Mouse (Mus musculus) limb, embryonic 12.5 days (tissue): ENCODE results near the gene Pikfyve. TPM values are rescaled to one million over a fixed set of nuclear protein-coding genes. Genes with fewer than 3 reads are reported as not detected.
"Not testable (repeated sequence)": the region's sequence is repeated elsewhere in the genome, so short reads cannot be mapped to it uniquely, and the experiment has no call there.

Experiments used
- ATAC-seq: fragments of 200-750 bp; cut with Nextera tagmentation; 2 replicates; pipeline ENCODE4 v1.8.0; 2017; ENCODE audit warnings: low read depth, moderate TSS enrichment; ENCODE audit not compliant: insufficient number of reproducible peaks, insufficient read depth, low FRiP score, low TSS enrichment
- H3K27ac ChIP-seq: fragments of 300-500 bp; sonication (generic); 2 replicates; pipeline ENCODE4 v1.5.1; 2016; ENCODE audit warnings: mild to moderate bottlenecking, moderate library complexity
- H3K27me3 ChIP-seq: fragments of 300-500 bp; sonication (generic); 2 replicates; pipeline ENCODE4 v1.6.1; 2016; ENCODE audit warnings: mild to moderate bottlenecking, moderate library complexity
- H3K36me3 ChIP-seq: fragments of 300-500 bp; sonication (generic); 2 replicates; pipeline ENCODE4 v1.6.1; 2016; ENCODE audit warnings: mild to moderate bottlenecking, moderate library complexity
- H3K4me1 ChIP-seq: fragments of 300-500 bp; sonication (generic); replicated peaks from 2 replicates; pipeline ENCODE4 v1.6.1; 2016
- H3K4me2 ChIP-seq: fragments of 300-500 bp; sonication (generic); 2 replicates; pipeline ENCODE4 v1.6.1; 2016; ENCODE audit warnings: mild to moderate bottlenecking, moderate library complexity
- H3K4me3 ChIP-seq: fragments of 300-500 bp; sonication (generic); replicated peaks from 2 replicates; pipeline ENCODE4 v1.5.1; 2016; ENCODE audit warnings: mild to moderate bottlenecking
- H3K9ac ChIP-seq: fragments of 300-500 bp; sonication (generic); replicated peaks from 2 replicates; pipeline ENCODE4 v1.6.1; 2016; ENCODE audit warnings: mild to moderate bottlenecking, moderate library complexity
- H3K9me3 ChIP-seq: fragments of 300-500 bp; sonication (generic); 2 replicates; pipeline ENCODE4 v1.6.1; 2016; ENCODE audit warnings: mild to moderate bottlenecking, moderate library complexity
- WGBS: fragments of 180-500 bp; shearing (Covaris S2); methylation state at CpG from one replicate; pipeline ENCODE4 v1.1.7; 2016; 5-methylcytosine and 5-hydroxymethylcytosine counted together
- polyA plus RNA-seq: library from polyadenylated mRNA; unstranded; fragments of >200 nt; fragmentation: Nextera tagmentation; extraction: Ambion mirVana; gene quantifications from 2 replicates; pipeline ENCODE4 v1.2.1, GENCODE M21; 2016

Gene Pikfyve
- polyA plus RNA-seq, 1 experiment from 2014 or later: 15.1 TPM

DNA sequence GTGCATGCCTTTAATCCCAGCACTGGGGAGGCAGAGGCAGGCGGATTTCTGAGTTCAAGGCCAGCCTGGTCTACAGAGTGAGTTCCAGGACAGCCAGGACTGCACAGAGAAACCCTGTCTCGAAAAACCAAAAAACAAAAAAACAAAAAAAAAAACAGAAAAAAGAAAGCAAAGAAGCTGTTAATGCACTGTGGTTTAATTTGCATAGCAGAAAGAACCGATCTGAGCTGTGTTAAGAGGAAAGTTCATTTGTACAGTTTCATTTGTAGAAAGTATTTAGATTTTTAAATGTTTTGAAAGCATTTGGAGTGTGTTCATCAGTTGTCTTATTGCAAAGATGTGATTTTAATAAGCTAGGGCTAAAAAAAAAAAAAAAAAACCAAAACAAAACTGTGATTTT, 43.3 kb downstream of the Pikfyve start:
- H3K27me3 ChIP-seq, H3K27ac ChIP-seq, ATAC-seq, H3K4me2 ChIP-seq, H3K4me1 ChIP-seq, H3K4me3 ChIP-seq, H3K9me3 ChIP-seq, H3K9ac ChIP-seq: not testable (repeated sequence)
- WGBS: 87% methylated on average over 3 of the region's 3 CpGs
- H3K36me3 ChIP-seq: peaks cover 34% of the 10 kb centered on the region

DNA sequence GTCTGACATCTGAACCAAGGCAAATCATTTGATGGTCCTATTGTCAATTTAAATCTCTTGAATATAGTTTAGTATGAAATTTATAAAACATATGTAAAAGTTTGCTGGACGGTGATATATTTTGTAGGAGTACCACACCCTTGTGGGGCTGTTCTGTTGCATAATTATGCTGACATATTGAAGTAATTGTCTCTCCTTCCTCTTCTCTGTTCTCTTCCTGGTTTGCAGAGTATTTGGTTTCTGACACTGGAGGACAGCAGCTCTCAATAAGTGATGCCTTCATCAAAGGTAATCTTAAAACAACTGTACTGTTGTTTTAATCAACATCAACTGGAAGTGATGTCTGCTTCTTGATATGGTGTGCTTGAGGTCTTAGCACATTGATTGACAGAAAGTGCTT, 44.1 kb downstream of the Pikfyve start:
- no peak overlapping the region for H3K4me3 ChIP-seq
- peaks cover 41% of the 10 kb centered on the region for H3K36me3 ChIP-seq
- no peak overlapping the region for H3K27ac ChIP-seq
- WGBS: 77% methylated on average over 1 of the region's 1 CpGs
- H3K4me2 ChIP-seq: no peak overlapping the region
- no peak overlapping the region for H3K9ac ChIP-seq
- H3K27me3 ChIP-seq: no peaks in the 10 kb centered on the region
- H3K9me3 ChIP-seq: no peaks in the 10 kb centered on the region
- ATAC-seq: no peak
- H3K4me1 ChIP-seq: no peaks in the 10 kb centered on the region

DNA sequence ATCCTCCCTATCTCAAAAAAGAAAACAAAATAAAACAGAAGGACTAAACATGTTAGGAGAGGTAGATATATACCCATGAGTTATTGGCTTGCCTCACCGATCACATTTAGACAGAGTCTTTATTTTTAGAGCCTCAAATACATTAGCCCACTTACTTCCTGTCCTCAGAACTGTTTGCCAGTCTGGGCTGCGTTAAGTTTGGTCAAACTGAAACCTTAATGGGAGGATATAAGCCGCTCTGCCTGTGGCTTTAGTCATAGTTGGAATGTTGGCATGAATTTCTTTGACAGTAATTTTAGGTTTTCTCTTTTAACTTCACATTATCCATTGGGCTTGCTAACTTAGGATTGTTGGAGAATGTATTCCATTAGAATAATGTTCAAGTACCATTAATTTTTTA, 51.2 kb downstream of the Pikfyve start:
- no peaks in the 10 kb centered on the region for H3K27me3 ChIP-seq
- no peak for ATAC-seq
- H3K4me3 ChIP-seq: no peak overlapping the region
- no peak overlapping the region for H3K27ac ChIP-seq
- WGBS: 78% methylated on average over 3 of the region's 3 CpGs
- H3K36me3 ChIP-seq: peaks cover 28% of the 10 kb centered on the region
- H3K4me1 ChIP-seq: no peaks in the 10 kb centered on the region
- H3K9ac ChIP-seq: no peak overlapping the region
- no peak overlapping the region for H3K4me2 ChIP-seq
- no peaks in the 10 kb centered on the region for H3K9me3 ChIP-seq

DNA sequence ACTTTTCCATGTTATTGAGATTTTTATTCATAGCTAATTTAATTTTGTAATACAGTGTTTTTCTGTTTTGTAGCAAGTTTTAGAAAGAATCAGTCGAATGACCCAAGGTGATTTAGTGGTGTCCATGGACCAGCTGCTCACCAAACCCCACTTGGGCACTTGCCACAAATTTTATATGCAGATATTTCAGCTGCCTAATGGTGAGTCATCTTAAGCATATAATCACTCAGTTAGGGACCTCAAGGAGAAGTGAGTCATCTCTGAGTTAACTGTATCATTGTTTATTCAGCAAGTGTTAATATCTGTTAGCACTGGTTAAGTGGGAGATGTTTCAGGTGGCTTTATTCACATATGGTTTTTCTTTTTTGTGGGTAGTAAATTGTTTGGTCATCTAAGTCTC, 59.2 kb downstream of the Pikfyve start:
- no peak overlapping the region for H3K4me2 ChIP-seq
- no peaks in the 10 kb centered on the region for H3K4me1 ChIP-seq
- H3K9me3 ChIP-seq: no peaks in the 10 kb centered on the region
- H3K27me3 ChIP-seq: no peaks in the 10 kb centered on the region
- H3K4me3 ChIP-seq: no peak overlapping the region
- H3K36me3 ChIP-seq: peaks cover 24% of the 10 kb centered on the region
- 87% methylated on average over 1 of the region's 1 CpGs for WGBS
- no peak overlapping the region for H3K9ac ChIP-seq
- H3K27ac ChIP-seq: no peak overlapping the region
- ATAC-seq: no peak

DNA sequence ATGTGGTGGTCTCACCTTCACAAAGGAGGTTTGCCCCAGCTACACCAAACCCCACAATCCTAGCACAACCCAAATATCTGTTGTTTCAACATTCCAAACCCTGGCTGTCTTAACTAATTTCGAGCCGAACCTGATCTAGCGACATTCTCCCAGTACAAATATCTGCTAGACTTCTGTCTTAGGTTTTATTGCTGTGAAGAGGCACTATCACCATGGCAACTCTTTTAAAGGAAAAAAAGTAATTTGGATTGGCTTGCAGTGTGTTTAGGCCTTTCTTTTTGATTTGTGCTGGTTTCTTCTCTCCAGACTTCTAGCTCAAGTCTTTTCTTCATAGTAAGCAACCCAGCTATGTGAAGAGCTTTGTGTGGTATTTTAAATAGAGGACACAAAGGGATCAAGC, 94.0 kb downstream of the Pikfyve start:
- 67% methylated on average over 3 of the region's 3 CpGs for WGBS

DNA sequence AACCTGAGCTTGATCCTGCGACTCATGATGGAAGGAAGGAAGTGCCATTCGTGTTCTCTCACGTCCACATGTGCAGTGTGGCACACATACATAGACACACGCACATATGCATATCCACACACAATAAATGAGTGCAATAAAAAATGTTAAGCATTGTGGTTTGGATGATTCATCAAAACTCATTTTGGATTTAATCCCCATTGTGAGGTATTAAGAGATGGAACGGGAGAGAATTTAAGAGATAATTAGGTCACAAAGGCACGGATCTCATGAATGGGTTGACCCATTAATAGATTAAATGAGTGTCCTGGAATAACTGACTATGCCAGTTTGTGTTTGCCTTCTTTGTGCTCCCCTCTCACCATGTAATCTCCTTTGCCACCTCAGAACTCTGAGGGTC, 95.3 kb downstream of the Pikfyve start, which contains the start of gene Pth2r:
Gene Pth2r, plus strand, starts transcription at position 301 of the 400 bp plus-strand sequence.
- H3K4me1 ChIP-seq: no peaks in the 10 kb centered on the region
- H3K27me3 ChIP-seq: no peaks in the 10 kb centered on the region
- WGBS: 90% methylated on average over 6 of the region's 6 CpGs
- peaks cover 9% of the 10 kb centered on the region; the same call in 1 of the 2 replicates for H3K36me3 ChIP-seq
- H3K9ac ChIP-seq: no peak within 1 kb of the TSS
- H3K9me3 ChIP-seq: no peaks in the 10 kb centered on the region
- H3K4me3 ChIP-seq: no peak within 1 kb of the TSS
- no peak within 1 kb of the TSS for H3K27ac ChIP-seq
- no peak for ATAC-seq
- H3K4me2 ChIP-seq: no peak within 1 kb of the TSS

More for the DNA sequence above, 94.0 kb downstream of the Pikfyve start:
- Histone ChIP-seq H3K9me3 (no peaks in the 10 kb centered on the region), H3K27ac (no peak overlapping the region), H3K4me1 (no peaks in the 10 kb centered on the region), H3K4me3 (no peak overlapping the region), H3K36me3 (peaks cover 11% of the 10 kb centered on the region; the same call in 1 of the 2 replicates), H3K4me2 (no peak overlapping the region), H3K9ac (no peak overlapping the region), H3K27me3 (no peaks in the 10 kb centered on the region)
- no peak for ATAC-seq

DNA sequence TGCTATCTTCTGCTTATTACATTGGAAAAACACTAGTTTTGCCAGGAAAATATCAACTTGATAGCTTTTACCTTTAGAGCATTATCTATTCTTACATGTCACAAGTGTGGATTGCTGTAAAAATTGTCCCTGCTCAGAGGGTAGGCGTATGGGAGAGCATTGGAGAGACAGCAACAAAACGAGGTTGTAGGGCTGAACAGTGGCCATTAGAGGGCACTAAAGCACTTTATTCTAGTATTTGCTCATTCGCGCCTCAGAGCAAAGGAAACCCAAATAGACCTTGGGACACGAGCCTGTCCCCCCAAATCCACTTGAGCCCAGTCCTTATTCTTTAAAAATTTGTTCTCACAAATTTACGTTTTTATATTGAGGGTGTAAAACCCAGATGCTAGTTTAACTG, 96.3 kb downstream of the Pikfyve start:
- Histone ChIP-seq H3K27ac (no peak overlapping the region), H3K9ac (no peak overlapping the region)
- no peak for ATAC-seq

DNA sequence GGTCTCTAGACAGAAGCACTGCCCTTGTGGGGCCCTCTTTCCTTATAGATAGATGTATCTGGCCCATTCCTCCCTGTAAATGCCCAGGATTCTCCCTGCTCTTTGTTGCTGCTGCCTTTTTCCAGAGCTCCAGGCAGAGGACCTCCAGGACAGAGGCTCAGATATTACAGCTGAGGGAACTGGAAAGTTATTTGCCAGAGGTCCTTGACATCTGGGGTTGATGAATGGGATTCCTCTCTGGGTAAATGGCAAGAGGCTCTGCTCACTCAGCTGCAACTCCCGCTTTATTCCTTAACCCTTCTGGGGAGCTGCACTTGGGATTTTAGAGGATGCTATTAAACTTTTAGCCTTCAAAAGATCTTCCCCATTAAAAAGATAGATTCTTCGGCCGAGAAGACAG, 122.0 kb downstream of the Pikfyve start:
- no peak overlapping the region for H3K27ac ChIP-seq
- H3K4me3 ChIP-seq: no peak overlapping the region
- 69% methylated on average over 3 of the region's 3 CpGs for WGBS
- peaks cover 17% of the 10 kb centered on the region for H3K27me3 ChIP-seq
- no peak overlapping the region for H3K4me2 ChIP-seq
- no peak for ATAC-seq
- peaks cover 11% of the 10 kb centered on the region for H3K4me1 ChIP-seq
- H3K9me3 ChIP-seq: no peaks in the 10 kb centered on the region
- H3K9ac ChIP-seq: no peak overlapping the region
- H3K36me3 ChIP-seq: no peaks in the 10 kb centered on the region

More for the DNA sequence above, 96.3 kb downstream of the Pikfyve start:
- Histone ChIP-seq H3K4me2 (no peak overlapping the region), H3K9me3 (no peaks in the 10 kb centered on the region), H3K36me3 (peaks cover 6% of the 10 kb centered on the region; the same call in 1 of the 2 replicates), H3K4me3 (no peak overlapping the region), H3K27me3 (no peaks in the 10 kb centered on the region), H3K4me1 (no peaks in the 10 kb centered on the region)
- WGBS: 8% methylated on average over 6 of the region's 6 CpGs

DNA sequence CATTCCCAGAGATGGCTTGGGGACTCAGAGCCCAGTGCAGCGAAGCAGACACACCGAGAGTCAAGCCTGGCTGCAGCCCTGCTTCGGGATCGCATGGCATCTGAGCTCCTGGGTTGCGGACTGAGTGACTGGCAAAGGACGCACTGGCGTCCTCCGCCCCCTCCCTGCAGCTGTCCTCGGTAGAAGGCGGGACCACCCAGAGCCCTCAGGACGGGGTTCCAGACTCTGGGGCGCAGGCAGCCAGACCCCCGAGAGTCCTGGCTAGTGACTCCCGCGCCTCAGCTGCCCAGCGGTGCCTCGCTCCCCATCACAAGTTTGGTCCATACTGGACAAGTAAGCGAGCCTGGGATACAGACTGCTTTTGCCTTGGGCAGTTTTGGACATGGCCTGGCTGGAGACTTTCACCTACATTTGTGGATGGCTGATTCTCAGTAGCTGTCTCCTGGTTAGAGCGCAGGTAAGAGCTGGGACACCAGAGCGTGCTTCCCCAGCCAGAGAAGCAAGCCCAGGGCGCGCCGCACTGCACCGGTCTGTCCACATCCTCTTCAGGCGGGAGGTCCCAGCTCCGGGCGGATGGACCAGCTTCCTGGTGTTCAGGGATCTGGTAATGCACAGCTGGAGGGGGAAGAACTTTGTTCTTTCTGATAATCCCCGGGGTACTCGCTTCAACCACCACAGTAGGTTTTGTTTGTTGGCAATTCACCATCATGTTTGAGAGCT, 124.9 kb downstream of the Pikfyve start:
- 2% methylated on average over 29 of the region's 29 CpGs for WGBS
- peaks cover 11% of the 10 kb centered on the region for H3K4me1 ChIP-seq
- H3K9ac ChIP-seq: peak overlapping the region; percentile 51; the same call in 1 of the 2 replicates
- H3K27ac ChIP-seq: no peak overlapping the region
- H3K36me3 ChIP-seq: no peaks in the 10 kb centered on the region
- peaks cover 17% of the 10 kb centered on the region for H3K27me3 ChIP-seq
- peak overlapping the region; percentile 83 for H3K4me2 ChIP-seq
- no peaks in the 10 kb centered on the region for H3K9me3 ChIP-seq
- peak; percentile 75 for ATAC-seq
- peak overlapping the region; percentile 42 for H3K4me3 ChIP-seq

DNA sequence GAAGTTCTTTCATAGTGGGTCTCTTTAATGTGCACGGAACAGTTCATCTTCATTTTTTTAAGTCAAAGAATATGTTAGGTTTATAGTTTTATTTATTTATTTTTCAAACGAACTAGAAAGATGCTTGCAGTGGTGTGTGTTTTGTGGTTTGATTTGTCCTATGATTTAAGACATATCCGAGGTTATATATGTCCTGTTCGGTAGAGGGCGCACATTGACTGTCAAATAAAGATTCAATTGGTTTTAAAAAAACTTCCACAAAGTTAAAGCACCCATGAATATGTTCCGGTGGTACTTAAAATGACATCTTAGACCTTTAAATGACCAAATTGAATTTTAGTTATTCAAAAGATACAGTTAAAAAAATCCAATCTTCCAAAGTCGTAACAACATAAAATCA, 125.6 kb downstream of the Pikfyve start:
- no peak overlapping the region for H3K4me3 ChIP-seq
- peak overlapping the region; percentile 83 for H3K4me2 ChIP-seq
- H3K36me3 ChIP-seq: no peaks in the 10 kb centered on the region
- no peak for ATAC-seq
- H3K9ac ChIP-seq: no peak overlapping the region
- H3K27ac ChIP-seq: no peak overlapping the region
- H3K27me3 ChIP-seq: peaks cover 17% of the 10 kb centered on the region
- 15% methylated on average over 7 of the region's 7 CpGs for WGBS
- peaks cover 11% of the 10 kb centered on the region for H3K4me1 ChIP-seq
- no peaks in the 10 kb centered on the region for H3K9me3 ChIP-seq

DNA sequence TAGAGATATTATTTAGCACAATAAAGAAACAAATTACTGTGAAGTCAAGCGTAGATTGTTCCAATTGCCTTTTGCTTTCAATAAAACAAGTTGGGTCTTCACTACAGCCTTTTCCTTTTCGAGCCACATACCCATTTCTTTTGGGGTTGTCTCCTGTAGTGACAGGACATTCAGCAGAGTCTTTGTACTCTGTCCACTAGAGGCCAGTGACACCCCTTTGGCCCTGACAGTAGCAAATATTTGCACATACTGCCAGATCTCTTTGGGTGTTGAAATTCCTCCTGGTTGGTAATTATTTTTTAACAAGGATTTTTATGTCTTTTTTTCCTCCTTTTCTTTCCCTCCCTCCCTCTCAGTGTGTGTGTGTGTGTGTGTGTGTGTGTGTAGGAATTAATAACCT, 126.4 kb downstream of the Pikfyve start:
- Histone ChIP-seq H3K27ac (no peak overlapping the region), H3K4me2 (no peak overlapping the region), H3K4me1 (peaks cover 11% of the 10 kb centered on the region), H3K4me3 (no peak overlapping the region), H3K27me3 (peaks cover 17% of the 10 kb centered on the region), H3K9ac (no peak overlapping the region), H3K36me3 (no peaks in the 10 kb centered on the region), H3K9me3 (no peaks in the 10 kb centered on the region)
- no peak for ATAC-seq
- WGBS: 81% methylated on average over 2 of the region's 2 CpGs
